Mouse (Mus musculus): ENCODE measurements at regions not wholly inside any gene's neighbourhood (a gene's known extent, or its start where the extent isn't known, plus 50 kb on each side); places are given as distances from the start of the nearest gene placed in this dataset.

GRCm38 (mm10) chr3:147096179-147096578 is 244.0 kb downstream of the Ttll7 start:
- DNase-seq (ENCODE audit: low read depth): no peak

DNA sequence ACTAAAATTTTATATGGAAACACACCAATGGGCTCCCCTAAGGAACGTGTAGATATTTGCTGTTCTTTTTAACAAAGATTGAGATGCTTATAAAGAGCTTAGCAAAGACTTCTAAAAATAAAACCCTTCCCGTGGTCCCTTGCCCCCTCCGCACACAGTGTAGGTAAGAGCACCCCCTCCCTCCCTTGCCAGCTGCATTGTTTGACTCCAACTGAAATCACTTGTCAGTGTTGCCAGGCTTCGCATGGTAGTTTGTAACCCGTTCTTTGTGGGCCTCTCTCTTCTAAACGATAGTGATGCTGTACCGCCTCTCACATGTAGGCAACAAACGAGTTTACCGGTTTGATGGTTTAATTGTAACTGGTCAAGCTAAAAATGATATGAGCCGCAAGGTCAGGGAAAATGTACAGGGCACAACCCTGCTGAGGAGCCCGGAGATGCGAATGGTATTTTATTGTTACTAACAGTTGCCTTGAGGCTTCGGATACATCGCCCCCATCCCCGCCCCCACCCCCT is 246.0 kb downstream of the Ttll7 start:
- DNase-seq (ENCODE audit: low read depth): no peak

DNA sequence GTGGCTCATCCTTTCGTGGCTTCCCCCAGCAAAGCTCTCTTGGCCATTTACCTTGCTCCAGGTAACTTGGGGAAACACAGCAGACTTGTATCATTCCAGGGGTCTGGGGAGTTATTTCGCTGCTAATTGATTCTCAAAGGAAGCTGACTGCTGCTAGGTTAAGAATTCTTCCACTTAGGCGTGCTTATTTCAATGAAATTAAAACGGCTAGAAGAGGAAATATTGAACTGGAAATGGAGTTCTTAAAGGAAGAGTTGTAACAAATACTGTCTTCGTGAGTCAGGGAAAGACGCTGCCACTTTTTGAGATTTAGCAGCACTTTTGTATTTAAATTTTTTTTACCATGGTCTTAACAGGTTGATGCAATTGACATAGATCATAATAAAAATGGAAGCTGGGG is 246.4 kb downstream of the Ttll7 start:
- DNase-seq (ENCODE audit: low read depth): no peak

DNA sequence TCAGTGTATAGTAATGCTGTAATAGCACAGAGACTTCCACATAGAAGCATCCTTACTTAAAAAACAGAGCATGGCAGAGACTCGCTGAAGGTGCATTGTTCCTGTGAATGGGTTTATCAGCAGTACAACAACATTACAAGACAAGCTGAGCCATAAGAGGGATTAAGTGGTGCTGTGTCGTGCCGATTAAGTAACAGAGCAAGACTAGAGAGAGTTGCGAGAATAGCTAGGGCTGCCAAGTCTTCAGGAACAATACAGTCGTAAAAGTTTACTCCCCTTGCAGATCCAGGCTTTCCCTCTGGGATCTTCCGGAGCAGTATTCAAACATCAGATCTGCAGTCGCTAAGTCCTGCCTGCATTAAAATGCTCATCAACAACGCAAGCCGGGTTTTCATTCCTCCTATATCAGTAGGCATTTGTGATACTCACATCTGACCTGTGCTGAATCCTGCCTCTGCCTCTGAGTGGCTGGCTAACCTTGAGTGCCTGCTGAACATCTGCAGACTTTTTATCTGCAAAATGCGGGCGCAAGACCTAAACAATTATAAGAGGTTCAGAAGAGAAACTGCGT is 247.1 kb downstream of the Ttll7 start:
- DNase-seq (ENCODE audit: low read depth): no peak

DNA sequence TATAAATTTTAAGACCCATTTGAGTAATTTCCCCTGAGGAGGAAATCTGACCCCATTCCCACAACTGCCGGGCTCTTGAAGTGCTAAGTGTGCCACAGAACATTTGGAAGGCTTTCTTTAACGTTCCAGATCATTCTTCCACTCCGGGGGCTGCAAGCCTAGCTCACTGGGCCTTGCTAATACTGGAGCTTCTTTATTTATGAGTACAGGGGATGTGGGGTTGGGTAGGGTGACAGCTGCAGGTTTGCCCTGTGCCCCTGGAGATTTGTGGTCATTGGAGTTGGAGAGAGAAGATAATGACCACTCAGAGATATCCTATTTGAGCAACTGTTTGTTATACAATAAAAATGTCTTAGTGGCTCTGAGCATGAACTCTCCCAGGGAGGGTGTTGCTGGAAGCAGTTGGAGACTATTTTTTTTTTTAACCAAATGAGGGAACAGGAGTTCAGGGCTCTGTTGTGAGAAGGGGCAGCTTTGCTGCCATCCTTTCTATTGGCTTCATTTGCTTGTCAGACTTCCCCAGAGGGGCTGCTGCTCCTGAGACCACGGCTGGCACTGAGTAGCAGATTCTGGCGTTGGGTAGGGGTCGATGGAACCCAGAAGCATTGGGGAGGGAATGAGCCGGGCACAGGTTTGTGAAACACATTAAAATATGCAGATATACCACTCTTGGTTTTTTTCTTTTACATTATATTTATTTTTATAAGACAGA is 249.0 kb downstream of the Ttll7 start:
- no peak for DNase-seq (ENCODE audit: low read depth)

DNA sequence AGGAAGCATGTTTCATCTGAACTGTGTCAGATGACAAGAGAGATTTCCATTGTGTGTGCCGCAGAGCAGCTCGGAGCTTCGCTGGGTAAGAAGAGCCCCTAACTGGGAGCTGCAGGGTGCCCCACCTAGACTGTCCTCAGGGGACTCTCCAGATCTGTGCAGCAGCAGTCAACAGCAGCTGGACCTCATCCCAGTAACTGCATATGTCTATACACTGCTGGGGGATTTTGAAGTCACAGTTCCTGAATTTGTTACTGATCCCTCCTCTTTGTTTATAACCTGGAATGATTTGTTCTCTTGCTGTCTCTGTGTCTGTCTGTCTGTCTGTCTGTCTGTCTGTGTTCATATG is 249.6 kb downstream of the Ttll7 start:
- DNase-seq (ENCODE audit: low read depth): no peak

- DNase-seq (ENCODE audit: low read depth): no peak
Measured at GRCm38 (mm10) chr3:147103428-147103827, 251.3 kb downstream of the Ttll7 start.

DNA sequence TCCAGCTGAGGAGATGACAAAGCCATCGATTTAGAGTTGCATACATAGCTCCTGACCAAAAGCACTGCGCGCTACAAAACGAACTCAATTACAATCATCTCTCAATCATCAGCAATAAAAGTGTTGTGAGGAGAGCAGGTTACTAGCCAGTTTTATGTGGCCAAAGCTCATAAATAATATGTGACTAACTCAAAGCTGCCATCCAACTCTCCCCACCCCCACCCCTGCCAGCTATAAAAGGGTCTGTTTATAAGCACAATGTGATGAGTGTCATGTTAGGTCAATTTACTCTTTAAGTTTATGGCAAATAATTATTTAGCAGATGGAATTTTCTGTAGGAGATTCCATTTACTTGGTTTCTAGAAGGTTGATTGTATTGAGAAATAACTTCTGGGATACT is 265.4 kb downstream of the Ttll7 start:
- no peak for DNase-seq (ENCODE audit: low read depth)

DNA sequence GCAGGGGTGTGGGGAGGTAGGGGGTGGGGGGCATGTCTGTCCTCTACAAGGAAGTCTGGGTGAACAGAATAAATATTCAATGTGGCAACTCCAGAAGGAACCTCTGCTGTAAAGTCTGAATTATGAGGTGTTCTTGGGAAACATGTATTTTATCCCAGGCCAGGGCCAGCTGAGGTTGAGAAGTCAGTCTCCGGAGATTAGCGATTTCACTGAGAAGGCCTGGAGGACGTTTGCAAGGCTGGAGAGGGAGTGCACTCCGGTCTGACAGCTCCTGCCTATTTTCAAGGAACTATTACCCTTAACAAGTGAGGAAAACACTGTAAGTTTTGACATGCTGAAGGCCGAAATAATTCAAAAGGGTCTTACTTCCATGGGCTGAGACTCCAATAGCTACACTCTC is 265.9 kb downstream of the Ttll7 start:
- DNase-seq (ENCODE audit: low read depth): no peak

- DNase-seq (ENCODE audit: low read depth): no peak
Measured at GRCm38 (mm10) chr3:147118622-147119021, 266.5 kb downstream of the Ttll7 start.

DNA sequence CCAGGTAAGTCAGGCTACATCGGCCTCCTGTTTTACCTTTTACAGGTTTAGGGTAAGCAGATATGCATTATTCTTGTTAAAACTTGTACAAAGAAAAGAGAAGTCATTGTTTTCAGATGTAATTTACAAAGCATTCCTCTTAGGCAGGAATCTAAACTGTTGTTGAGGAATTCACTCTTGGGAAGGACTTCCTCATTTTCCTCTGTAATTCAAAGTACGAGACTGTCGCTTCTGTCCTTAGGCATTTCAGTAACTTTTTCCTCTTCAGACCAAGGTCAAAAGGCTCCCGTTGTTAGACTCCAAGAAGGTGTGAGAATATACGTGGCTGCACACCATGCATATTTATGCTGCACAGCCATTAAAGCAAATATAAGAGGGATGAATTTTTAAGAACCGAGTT is 269.7 kb downstream of the Ttll7 start:
- no peak for DNase-seq (ENCODE audit: low read depth)

DNA sequence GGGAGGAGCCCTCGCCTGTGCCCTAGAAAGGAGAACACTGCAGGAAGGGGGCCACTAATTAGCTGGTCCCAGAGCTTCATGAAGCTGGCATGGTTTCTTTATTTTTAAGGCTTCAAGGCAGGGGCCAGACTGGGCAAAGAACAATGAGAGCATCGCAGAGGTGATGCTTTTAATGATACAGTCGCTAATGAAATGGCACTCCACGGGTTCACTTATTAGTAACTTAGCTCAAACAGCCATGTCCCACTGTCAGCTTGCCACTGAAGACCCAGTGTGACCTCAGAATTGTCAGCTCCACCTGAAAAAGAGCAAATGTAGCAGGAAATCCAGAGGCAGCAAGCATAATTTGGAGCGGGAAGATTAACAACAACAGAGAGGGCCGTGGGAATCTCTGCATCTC is 275.6 kb downstream of the Ttll7 start:
- DNase-seq (ENCODE audit: low read depth): no peak

DNA sequence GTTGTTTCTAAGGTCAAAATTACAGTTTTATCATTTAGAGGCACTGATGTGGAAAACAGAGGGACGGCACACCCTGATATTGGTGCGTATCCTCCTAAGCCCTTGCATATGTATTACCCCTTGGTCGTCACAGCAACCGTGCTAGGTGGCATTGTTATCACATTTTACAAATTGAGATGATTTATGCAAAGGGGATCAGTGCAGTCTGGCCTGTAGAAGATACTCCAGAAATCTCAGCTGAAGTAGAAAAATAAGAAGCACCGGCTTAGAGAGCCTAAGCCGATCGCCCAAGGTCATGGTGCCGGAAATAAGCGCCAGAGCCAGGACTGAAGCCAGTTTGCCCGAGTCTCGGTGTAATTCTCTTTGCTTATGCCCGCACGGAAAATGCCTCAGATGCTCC is 280.7 kb downstream of the Ttll7 start:
- no peak for DNase-seq (ENCODE audit: low read depth)

DNA sequence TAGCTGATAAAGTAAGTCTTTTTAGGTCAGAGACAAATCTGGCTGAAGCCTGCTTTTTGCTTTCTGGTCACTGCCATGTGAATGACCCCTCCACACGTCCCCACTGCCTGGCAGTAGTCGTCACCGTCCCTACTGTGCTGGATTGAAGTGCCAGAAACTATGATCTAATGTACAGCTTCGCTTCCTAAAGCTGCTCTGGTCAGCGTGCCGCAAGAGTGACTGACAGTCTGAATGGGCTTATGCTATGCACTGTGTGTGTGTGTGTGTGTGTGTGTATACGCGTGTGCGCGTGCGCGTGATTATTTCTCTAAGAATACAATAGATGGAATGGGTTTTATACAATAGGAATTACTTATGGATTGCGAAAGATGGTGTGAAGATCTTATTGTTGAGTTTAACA is 281.2 kb downstream of the Ttll7 start:
- DNase-seq (ENCODE audit: low read depth): no peak

- DNase-seq (ENCODE audit: low read depth): no peak
Measured at GRCm38 (mm10) chr3:147140414-147140813, 288.2 kb downstream of the Ttll7 start.

- no peak for DNase-seq (ENCODE audit: low read depth)
Measured at GRCm38 (mm10) chr3:147153456-147153855, 301.3 kb downstream of the Ttll7 start.

GRCm38 (mm10) chr3:147153998-147154397 is 301.8 kb downstream of the Ttll7 start:
- no peak for DNase-seq (ENCODE audit: low read depth)

- no peak for DNase-seq (ENCODE audit: low read depth)
Measured at GRCm38 (mm10) chr3:147163126-147163525, 311.0 kb downstream of the Ttll7 start.

DNA sequence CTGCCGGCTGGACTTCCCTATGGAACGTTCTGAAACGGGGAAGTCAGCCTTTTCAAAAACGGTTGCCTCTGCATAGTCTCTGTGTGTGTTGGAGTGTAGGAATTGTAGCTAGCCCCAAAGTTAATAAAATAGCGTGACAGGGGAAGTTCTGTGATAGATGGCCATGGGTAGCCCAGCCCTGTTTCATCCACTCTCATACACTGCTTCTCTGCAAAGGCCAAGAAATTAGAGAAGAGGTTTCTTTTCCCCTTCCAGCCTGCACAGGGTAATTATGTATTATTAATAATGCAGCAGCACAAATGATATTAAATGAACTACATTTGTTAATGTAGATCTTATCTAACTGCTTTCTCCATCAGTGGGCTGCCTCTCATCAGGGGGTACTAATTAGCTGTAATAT is 311.4 kb downstream of the Ttll7 start:
- no peak for DNase-seq (ENCODE audit: low read depth)

- no peak for DNase-seq (ENCODE audit: low read depth)
Measured at GRCm38 (mm10) chr3:147164931-147165330, 312.8 kb downstream of the Ttll7 start.

DNA sequence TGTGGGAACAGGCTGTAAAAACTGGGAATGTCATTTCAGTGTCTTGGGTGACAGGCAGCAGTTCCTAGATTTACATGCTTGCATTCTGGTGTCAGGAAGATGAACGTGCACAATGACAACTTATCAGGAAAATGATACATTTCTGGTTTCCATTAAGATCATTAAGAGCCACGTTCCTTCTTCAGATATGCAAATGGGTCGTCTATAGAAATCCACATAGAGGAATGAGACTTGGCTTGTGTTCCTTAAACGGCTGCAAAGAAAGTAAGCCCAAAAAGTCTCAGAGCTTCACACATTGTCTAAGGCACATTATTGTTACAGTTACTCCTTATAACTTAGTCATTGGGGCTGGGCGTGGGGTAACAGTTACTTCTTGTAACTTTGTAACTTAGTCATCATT is 314.4 kb downstream of the Ttll7 start:
- no peak for DNase-seq (ENCODE audit: low read depth)

GRCm38 (mm10) chr3:147169215-147169614 is 317.0 kb downstream of the Ttll7 start:
- DNase-seq (ENCODE audit: low read depth): no peak

GRCm38 (mm10) chr3:147170106-147170505 is 317.9 kb downstream of the Ttll7 start:
- no peak for DNase-seq (ENCODE audit: low read depth)

DNA sequence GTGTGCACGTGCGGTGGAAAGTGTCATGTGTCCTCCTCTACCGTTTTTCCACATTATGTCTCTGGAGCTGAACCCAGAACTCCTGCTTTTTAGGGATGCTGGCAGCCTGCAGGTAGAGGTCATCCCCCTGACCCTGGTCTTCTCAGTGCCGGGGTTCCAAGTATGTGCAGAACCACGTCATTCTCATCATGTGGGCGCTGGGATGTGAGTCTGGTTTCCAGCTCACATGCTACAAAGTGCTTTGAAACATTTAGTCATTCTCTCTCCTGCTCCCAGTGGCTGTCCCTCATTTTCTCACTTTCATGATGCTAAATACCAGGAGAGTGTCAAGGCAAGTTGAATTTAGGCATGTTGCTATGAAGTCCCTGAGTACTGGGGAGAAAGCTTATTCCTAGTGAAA is 326.6 kb downstream of the Ttll7 start:
- no peak for DNase-seq (ENCODE audit: low read depth)

Data from 416B (cell line).